Mouse (Mus musculus) kidney, adult 2 months (tissue): Measurements from ENCODE around the gene Pcgf2.

ENCODE experiments used
- CTCF ChIP-seq: fragments of 200-500 bp; conservative IDR thresholded peaks from 2 replicates; pipeline ENCODE4 v1.5.1; 2011; ENCODE audit warnings: low read depth, mild to moderate bottlenecking, control low read depth, low read length, moderate library complexity, mixed read lengths; ENCODE audit not compliant: insufficient read depth, insufficient read length
- POLR2A ChIP-seq: fragments of 200-500 bp; IDR thresholded peaks from one replicate; pipeline ENCODE4 v1.6.1; 2011; ENCODE audit warnings: low read depth, low read length, control low read depth

DNA sequence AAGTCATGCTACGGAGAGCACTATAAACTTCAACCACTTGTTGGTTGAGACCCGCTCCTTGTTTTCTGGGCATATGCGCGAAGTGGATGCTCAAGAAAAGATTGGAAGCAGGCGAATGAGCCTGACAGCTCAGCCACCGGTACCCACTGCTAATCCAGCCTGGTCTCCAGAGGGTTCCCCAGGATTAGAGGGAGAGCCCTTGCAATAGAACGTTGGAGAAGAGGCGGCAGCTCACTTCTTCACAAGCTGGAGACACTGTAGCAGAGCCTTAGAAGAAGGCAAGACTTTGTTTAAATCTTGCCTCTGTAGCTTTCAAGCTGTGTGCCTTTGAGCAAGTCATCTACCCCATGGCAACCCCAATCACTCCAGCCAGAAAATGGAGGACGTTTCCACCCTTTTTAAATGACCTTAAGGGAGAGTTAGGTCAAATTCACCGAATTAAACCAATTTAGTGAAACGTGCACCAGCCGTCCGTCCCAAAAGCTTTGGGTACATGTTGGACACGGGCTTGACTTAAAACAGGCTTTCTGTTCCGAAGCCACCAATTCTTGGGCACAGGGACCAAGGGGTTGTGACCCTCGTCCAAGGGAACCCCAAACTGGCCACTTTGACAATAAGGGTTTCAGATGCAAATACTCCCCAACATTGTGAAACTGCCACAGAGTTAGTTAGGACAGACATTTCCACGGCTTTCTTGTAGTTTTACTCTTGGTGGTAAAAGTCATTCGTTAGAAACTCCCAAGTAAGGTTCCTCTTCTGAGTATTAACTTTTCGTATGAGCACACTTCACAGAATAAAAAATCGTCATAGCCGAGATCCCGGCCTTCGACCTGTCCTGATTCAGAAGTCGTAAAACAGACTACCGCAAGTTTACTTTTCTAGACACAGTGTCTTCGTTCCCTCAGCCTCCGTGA, 39.3 kb downstream of the Pcgf2 start:
- TF ChIP-seq CTCF (no peak), POLR2A (no peak)
